Mouse (Mus musculus) kidney, postnatal 0 days (tissue): ENCODE measurements at regions not wholly inside any gene's neighbourhood (a gene's known extent, or its start where the extent isn't known, plus 50 kb on each side); places are given as distances from the start of the nearest gene placed in this dataset.

ENCODE experiments used
- ATAC-seq: fragments of 200-750 bp; cut with Nextera tagmentation; replicated peaks from 2 replicates; pipeline ENCODE4 v1.8.0; 2017; ENCODE audit warnings: low read depth, moderate number of reproducible peaks, moderate TSS enrichment, moderate library complexity; ENCODE audit not compliant: low FRiP score
- DNase-seq: peaks from one replicate; pipeline ENCODE4 v3.0.0-alpha.2; 2016; ENCODE audit warnings: low spot score
- H3K27ac ChIP-seq: fragments of 300-500 bp; sonication (generic); 2 replicates; pipeline ENCODE4 v1.5.1; 2014; ENCODE audit warnings: mild to moderate bottlenecking
- H3K27me3 ChIP-seq: fragments of 300-500 bp; sonication (generic); 2 replicates; pipeline ENCODE4 v1.6.1; 2014; ENCODE audit warnings: low read length, mixed read lengths; ENCODE audit not compliant: insufficient read depth
- H3K36me3 ChIP-seq: fragments of 300-500 bp; sonication (generic); 2 replicates; pipeline ENCODE4 v1.6.1; 2014; ENCODE audit warnings: low read length, mixed read lengths; ENCODE audit not compliant: insufficient read depth
- H3K4me1 ChIP-seq: fragments of 300-500 bp; sonication (generic); replicated peaks from 2 replicates; pipeline ENCODE4 v1.6.1; 2014; ENCODE audit warnings: antibody characterized with exemption, low read length, mixed read lengths; ENCODE audit not compliant: insufficient read depth
- H3K4me2 ChIP-seq: fragments of 300-500 bp; sonication (generic); 2 replicates; pipeline ENCODE4 v1.6.1; 2014; ENCODE audit warnings: mild to moderate bottlenecking, low read length, moderate library complexity, mixed read lengths
- H3K4me3 ChIP-seq: fragments of 300-500 bp; sonication (generic); replicated peaks from 2 replicates; pipeline ENCODE4 v1.5.1; 2014; ENCODE audit warnings: low read depth, low read length
- H3K9ac ChIP-seq: fragments of 300-500 bp; sonication (generic); 2 replicates; pipeline ENCODE4 v1.6.1; 2014; ENCODE audit warnings: low read depth, low read length
- H3K9me3 ChIP-seq: fragments of 300-500 bp; sonication (generic); replicated peaks from 2 replicates; pipeline ENCODE4 v1.6.1; 2016; ENCODE audit warnings: low read length, inconsistent platforms, mixed read lengths
- CTCF ChIP-seq: IDR thresholded peaks from 2 replicates; pipeline ENCODE4 v1.5.1; 2016; ENCODE audit warnings: antibody characterized with exemption, low read depth, mild to moderate bottlenecking, moderate library complexity
- WGBS: fragments of 180-500 bp; shearing (Covaris S2); extraction: QIAGEN DNeasy Blood & Tissue Kit; methylation state at CpG from one replicate; pipeline ENCODE4 v1.1.7; 2014; 5-methylcytosine and 5-hydroxymethylcytosine counted together

DNA sequence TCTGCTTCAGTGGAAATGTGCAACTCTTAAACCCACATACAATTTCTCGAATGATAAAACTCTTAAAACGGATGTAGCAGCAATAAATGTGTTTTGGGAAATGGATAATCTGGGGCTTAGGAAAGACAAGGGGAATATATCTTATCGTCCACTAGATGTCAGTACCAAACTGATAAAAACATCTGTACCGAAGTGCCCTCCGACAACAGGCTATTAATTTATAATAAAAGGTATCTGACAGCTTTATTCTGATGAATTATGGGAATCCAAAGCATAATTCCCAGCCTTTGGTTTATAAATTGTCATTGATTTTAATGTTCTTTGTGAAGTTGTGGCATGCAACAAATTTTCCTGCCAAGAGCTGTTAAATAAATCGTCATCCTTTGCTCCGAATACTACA, 153.4 kb downstream of the Etnk1 start:
- no peaks in the 10 kb centered on the region for H3K4me1 ChIP-seq
- no peak overlapping the region for H3K4me3 ChIP-seq
- TF ChIP-seq CTCF = peak; percentile 67
- no peak for ATAC-seq
- no peaks in the 10 kb centered on the region for H3K36me3 ChIP-seq
- no peak overlapping the region for H3K27ac ChIP-seq
- no peak overlapping the region for H3K4me2 ChIP-seq
- no peaks in the 10 kb centered on the region for H3K27me3 ChIP-seq
- H3K9ac ChIP-seq = no peak overlapping the region
- H3K9me3 ChIP-seq = no peaks in the 10 kb centered on the region
- WGBS = 41% methylated on average over 7 of the region's 7 CpGs
- DNase-seq = peak; percentile 78

DNA sequence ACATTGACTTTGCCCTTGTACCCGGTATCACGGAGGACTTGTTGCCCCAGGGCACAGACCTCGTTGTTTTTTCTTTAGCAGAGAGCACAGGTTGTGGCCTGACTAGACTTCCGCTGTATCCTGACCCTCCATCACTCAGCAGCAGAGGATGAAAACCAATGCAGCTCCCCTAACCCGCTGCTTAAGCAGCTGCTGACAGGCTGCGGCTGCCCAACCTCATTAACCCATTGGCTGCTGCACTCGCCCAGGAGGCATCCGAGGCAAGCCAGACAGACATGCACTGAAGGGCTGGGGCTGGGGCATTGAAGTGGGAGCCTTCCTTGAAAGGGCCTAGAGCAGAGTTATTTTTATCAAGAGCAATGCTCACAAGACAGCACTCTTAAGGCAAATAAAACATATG, 157.6 kb downstream of the Etnk1 start:
- Histone ChIP-seq H3K9me3 (no peaks in the 10 kb centered on the region), H3K36me3 (no peaks in the 10 kb centered on the region), H3K4me2 (no peak overlapping the region), H3K27ac (no peak overlapping the region), H3K27me3 (no peaks in the 10 kb centered on the region), H3K9ac (no peak overlapping the region), H3K4me1 (no peaks in the 10 kb centered on the region), H3K4me3 (no peak overlapping the region)
- no peak for DNase-seq
- TF ChIP-seq CTCF = no peak
- no peak for ATAC-seq
- 19% methylated on average over 8 of the region's 8 CpGs for WGBS

DNA sequence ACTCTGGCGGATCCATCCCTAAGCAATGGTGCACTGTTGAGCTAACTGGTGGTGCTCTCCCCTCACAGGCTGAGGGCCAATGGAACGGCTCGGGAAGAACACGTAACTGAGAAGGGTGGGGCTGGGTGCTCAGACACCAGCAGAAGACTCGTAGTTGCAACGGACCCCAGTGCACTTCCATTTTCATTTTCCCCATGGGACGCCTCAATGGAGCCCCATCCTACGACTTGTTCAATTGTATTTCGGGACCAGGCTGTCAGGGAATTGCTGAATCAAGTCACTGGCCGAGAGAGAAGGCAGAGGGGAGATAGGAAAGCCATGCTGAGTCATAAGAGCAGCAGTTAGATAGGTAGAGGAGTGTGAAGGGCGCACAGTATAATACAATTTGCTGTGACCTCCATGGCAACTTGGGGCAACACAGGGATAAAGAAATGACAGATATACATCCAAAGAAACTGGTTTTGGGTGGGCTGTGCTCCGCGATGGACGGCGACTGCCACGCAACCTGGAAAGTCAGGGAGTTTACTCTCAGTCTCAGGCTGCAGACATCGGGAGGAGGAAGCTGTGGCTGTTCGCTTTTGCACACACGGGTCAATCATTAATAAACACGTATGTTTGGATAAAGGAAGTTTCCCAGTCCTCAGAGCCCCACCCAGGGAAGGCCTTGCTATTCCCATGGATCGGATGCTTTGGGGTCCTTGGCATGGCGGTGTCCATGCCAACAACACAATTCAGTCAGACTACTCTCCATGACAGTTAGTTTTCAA, 160.1 kb downstream of the Etnk1 start:
- WGBS = 74% methylated on average over 22 of the region's 22 CpGs
- ATAC-seq = no peak

GRCm38 (mm10) chr6:143327788-143328187, 160.8 kb downstream of the Etnk1 start:
- 92% methylated on average over 8 of the region's 8 CpGs for WGBS
- Histone ChIP-seq H3K9ac (no peak overlapping the region), H3K4me2 (no peak overlapping the region), H3K4me1 (no peaks in the 10 kb centered on the region), H3K9me3 (no peaks in the 10 kb centered on the region), H3K36me3 (no peaks in the 10 kb centered on the region), H3K4me3 (no peak overlapping the region), H3K27ac (no peak overlapping the region), H3K27me3 (no peaks in the 10 kb centered on the region)
- TF ChIP-seq CTCF = peak; percentile 31; the same call in 1 of the 2 replicates
- no peak for DNase-seq
- ATAC-seq = no peak

More for the DNA sequence above, 160.1 kb downstream of the Etnk1 start:
- no peaks in the 10 kb centered on the region for H3K27me3 ChIP-seq
- DNase-seq = no peak
- no peak overlapping the region for H3K4me3 ChIP-seq
- H3K4me1 ChIP-seq = no peaks in the 10 kb centered on the region
- no peak for TF ChIP-seq CTCF
- no peak overlapping the region for H3K27ac ChIP-seq
- H3K9me3 ChIP-seq = no peaks in the 10 kb centered on the region
- H3K9ac ChIP-seq = no peak overlapping the region
- H3K36me3 ChIP-seq = no peaks in the 10 kb centered on the region
- peak overlapping the region; percentile 17; the same call in 1 of the 2 replicates for H3K4me2 ChIP-seq

DNA sequence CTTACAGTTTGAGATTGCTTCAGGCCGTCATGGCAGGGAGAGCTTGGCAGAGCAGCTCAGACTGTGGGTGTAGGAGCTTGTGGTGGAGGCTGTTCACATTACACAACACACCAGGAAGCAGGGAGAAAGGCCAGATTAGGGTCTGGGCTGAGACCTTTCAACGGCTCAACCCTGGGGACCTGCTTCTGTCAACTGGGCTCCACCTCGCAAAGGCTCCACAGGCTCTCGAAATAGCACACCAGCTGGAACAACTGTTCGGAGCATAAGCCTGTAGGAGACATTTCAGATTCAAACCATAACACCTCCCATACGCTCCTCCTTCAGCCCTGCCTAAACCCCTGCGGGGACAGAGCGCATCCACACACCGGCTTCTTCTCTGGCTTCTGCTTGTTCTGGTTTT, 161.2 kb downstream of the Etnk1 start:
- Histone ChIP-seq H3K36me3 (no peaks in the 10 kb centered on the region), H3K4me1 (no peaks in the 10 kb centered on the region), H3K27ac (no peak overlapping the region), H3K9ac (no peak overlapping the region), H3K4me2 (no peak overlapping the region), H3K4me3 (no peak overlapping the region), H3K27me3 (no peaks in the 10 kb centered on the region), H3K9me3 (no peaks in the 10 kb centered on the region)
- WGBS = 87% methylated on average over 9 of the region's 9 CpGs
- no peak for DNase-seq
- no peak for ATAC-seq
- TF ChIP-seq CTCF = no peak

- H3K27me3 ChIP-seq = no peaks in the 10 kb centered on the region
- H3K4me1 ChIP-seq = no peaks in the 10 kb centered on the region
- H3K9ac ChIP-seq = no peak overlapping the region
- H3K27ac ChIP-seq = no peak overlapping the region
- H3K36me3 ChIP-seq = no peaks in the 10 kb centered on the region
- no peak overlapping the region for H3K4me2 ChIP-seq
- TF ChIP-seq CTCF = no peak; the same call in 1 of the 2 replicates
- WGBS = 80% methylated on average over 5 of the region's 5 CpGs
- no peak for DNase-seq
- H3K9me3 ChIP-seq = no peaks in the 10 kb centered on the region
- ATAC-seq = no peak
- H3K4me3 ChIP-seq = no peak overlapping the region
Observed at GRCm38 (mm10) chr6:143329096-143329495, 162.1 kb downstream of the Etnk1 start.
